Mouse (Mus musculus) kidney, adult 8-10 months (tissue): ENCODE data around the gene Zfp280d.
"Not testable (repeated sequence)": the region's sequence is repeated elsewhere in the genome, so short reads cannot be mapped to it uniquely, and the experiment has no call there.

ENCODE experiments used
- DNase-seq, 2 experiments: peaks; one replicate each; pipeline ENCODE4 v3.0.0; 2022

The Zfp280d gene

GRCm38 (mm10) chr9:72374996-72375395 is 100.3 kb downstream of the Zfp280d start:
- DNase-seq, result no peak

GRCm38 (mm10) chr9:72375639-72376038 is 101.0 kb downstream of the Zfp280d start:
- no peak for DNase-seq

- DNase-seq, result no peak
These were observed 111.1 kb downstream of the Zfp280d start for GRCm38 (mm10) chr9:72385786-72386185.

- no peak for DNase-seq
These were observed 114.3 kb downstream of the Zfp280d start for GRCm38 (mm10) chr9:72388934-72389333.

- DNase-seq, result no peak
These were observed 114.9 kb downstream of the Zfp280d start for GRCm38 (mm10) chr9:72389431-72390002.

- no peak for DNase-seq
These were observed 115.8 kb downstream of the Zfp280d start for GRCm38 (mm10) chr9:72390321-72391077.

- no peak for DNase-seq
These were observed 118.0 kb downstream of the Zfp280d start for GRCm38 (mm10) chr9:72392686-72393085.

- DNase-seq, result no peak
These were observed 118.6 kb downstream of the Zfp280d start for GRCm38 (mm10) chr9:72393238-72393637.

- DNase-seq, result no peak
These were observed 119.2 kb downstream of the Zfp280d start for GRCm38 (mm10) chr9:72393869-72394341.

- DNase-seq, result no peak
These were observed 125.5 kb downstream of the Zfp280d start for GRCm38 (mm10) chr9:72400121-72400520.

- DNase-seq, result not testable (repeated sequence)
These were observed 127.1 kb downstream of the Zfp280d start for GRCm38 (mm10) chr9:72401769-72402168.

GRCm38 (mm10) chr9:72403421-72403820 is 128.8 kb downstream of the Zfp280d start:
- no peak for DNase-seq

GRCm38 (mm10) chr9:72404446-72404845 is 129.8 kb downstream of the Zfp280d start:
- no peak for DNase-seq

GRCm38 (mm10) chr9:72404934-72405333 is 130.3 kb downstream of the Zfp280d start:
- no peak for DNase-seq

GRCm38 (mm10) chr9:72405882-72406638 is 131.4 kb downstream of the Zfp280d start:
- DNase-seq, result no peak

- DNase-seq, result peak; percentile 53 to 77
These were observed 133.5 kb downstream of the Zfp280d start for GRCm38 (mm10) chr9:72408131-72408586.

- DNase-seq, result no peak
These were observed 134.9 kb downstream of the Zfp280d start for GRCm38 (mm10) chr9:72409381-72410225.

GRCm38 (mm10) chr9:72411746-72412145 is 137.1 kb downstream of the Zfp280d start:
- DNase-seq, result no peak
